Mouse (Mus musculus): ENCODE measurements around the gene Mpi. TPM values are rescaled to one million over a fixed set of nuclear protein-coding genes. Genes with fewer than 3 reads are reported as not detected.

Mpi gene
- polyA plus RNA-seq, 1 experiment from 2014 or later, result 57.2 TPM

- no peak overlapping the region for H3K27ac ChIP-seq (ENCODE audit: low read length)
- 7% methylated on average over 13 of the region's 13 CpGs for WGBS
- H3K4me2 ChIP-seq (replicated peaks; ENCODE audit: low read depth, low read length), result peak overlapping the region; percentile 93
Measured at GRCm38 (mm10) chr9:57501452-57501851, 51.1 kb downstream of the Mpi start.

GRCm38 (mm10) chr9:57498536-57498935 lies 54.0 kb downstream of the Mpi start:
- Histone ChIP-seq H3K27ac (ENCODE audit: low read length) (no peak overlapping the region), H3K9ac (replicated peaks; ENCODE audit: low read length) (no peak overlapping the region), H3K4me2 (replicated peaks; ENCODE audit: low read depth, low read length) (no peak overlapping the region), H3K27me3 (ENCODE audit: insufficient read depth, low read length) (peaks cover 50% of the 10 kb centered on the region), H3K36me3 (ENCODE audit: insufficient read depth, low read length) (no peaks in the 10 kb centered on the region), H3K4me3 (ENCODE audit: low read length) (no peak overlapping the region), H3K4me1 (ENCODE audit: insufficient read depth, low read length) (peaks cover 27% of the 10 kb centered on the region), H3K9me3 (ENCODE audit: low read length) (no peaks in the 10 kb centered on the region)
- WGBS, result 62% methylated on average over 7 of the region's 7 CpGs
- ATAC-seq (ENCODE audit: low FRiP score, low TSS enrichment), result no peak

More at GRCm38 (mm10) chr9:57501452-57501851, 51.1 kb downstream of the Mpi start:
- H3K9ac ChIP-seq (replicated peaks; ENCODE audit: low read length), result 0 out of 2 replicates have a peak overlapping the region, but pooled peaks have one; percentile 1
- H3K4me3 ChIP-seq (ENCODE audit: low read length), result peak overlapping the region; percentile 9
- H3K27me3 ChIP-seq (ENCODE audit: insufficient read depth, low read length), result peaks cover 79% of the 10 kb centered on the region
- peaks cover 52% of the 10 kb centered on the region for H3K4me1 ChIP-seq (ENCODE audit: insufficient read depth, low read length)
- no peaks in the 10 kb centered on the region for H3K36me3 ChIP-seq (ENCODE audit: insufficient read depth, low read length)
- no peaks in the 10 kb centered on the region for H3K9me3 ChIP-seq (ENCODE audit: low read length)
- no peak for ATAC-seq (ENCODE audit: low FRiP score, low TSS enrichment)

- peaks cover 37% of the 10 kb centered on the region for H3K27me3 ChIP-seq (ENCODE audit: insufficient read depth, low read length)
- H3K9me3 ChIP-seq (ENCODE audit: low read length), result no peaks in the 10 kb centered on the region
- ATAC-seq (ENCODE audit: low FRiP score, low TSS enrichment), result no peak
- H3K4me1 ChIP-seq (ENCODE audit: insufficient read depth, low read length), result peaks cover 14% of the 10 kb centered on the region
- no peak overlapping the region for H3K4me3 ChIP-seq (ENCODE audit: low read length)
- WGBS, result 54% methylated on average over 5 of the region's 5 CpGs
- H3K27ac ChIP-seq (ENCODE audit: low read length), result no peak overlapping the region
- H3K36me3 ChIP-seq (ENCODE audit: insufficient read depth, low read length), result no peaks in the 10 kb centered on the region
- H3K9ac ChIP-seq (replicated peaks; ENCODE audit: low read length), result no peak overlapping the region
- no peak overlapping the region for H3K4me2 ChIP-seq (replicated peaks; ENCODE audit: low read depth, low read length)
Measured at GRCm38 (mm10) chr9:57497236-57497635, 55.3 kb downstream of the Mpi start.

- H3K27ac ChIP-seq (ENCODE audit: low read length), result no peak overlapping the region
Measured at GRCm38 (mm10) chr9:57494970-57495369, 57.6 kb downstream of the Mpi start.

More at GRCm38 (mm10) chr9:57494970-57495369, 57.6 kb downstream of the Mpi start:
- Histone ChIP-seq H3K4me1 (ENCODE audit: insufficient read depth, low read length) (no peaks in the 10 kb centered on the region), H3K36me3 (ENCODE audit: insufficient read depth, low read length) (no peaks in the 10 kb centered on the region), H3K27me3 (ENCODE audit: insufficient read depth, low read length) (peaks cover 15% of the 10 kb centered on the region; the same call in 1 of the 2 replicates), H3K4me2 (replicated peaks; ENCODE audit: low read depth, low read length) (no peak overlapping the region), H3K4me3 (ENCODE audit: low read length) (no peak overlapping the region), H3K9me3 (ENCODE audit: low read length) (no peaks in the 10 kb centered on the region), H3K9ac (replicated peaks; ENCODE audit: low read length) (no peak overlapping the region)
- ATAC-seq (ENCODE audit: low FRiP score, low TSS enrichment), result no peak

Other genes with a start within 250 kb of the Mpi start
- gene Ppcdc, start 112.6 kb downstream of the Mpi start, polyA plus RNA-seq (2015; fragmentation: Nextera tagmentation; extraction: Ambion mirVana), result 29.7 and 30.5 TPM in 2 replicates
- 17.7 and 20.2 TPM in 2 replicates for gene Scamp5, start 84.7 kb downstream of the Mpi start, polyA plus RNA-seq (2015; fragmentation: Nextera tagmentation; extraction: Ambion mirVana)
- 5.5 and 6.4 TPM in 2 replicates for gene Rpp25, start 48.7 kb downstream of the Mpi start, polyA plus RNA-seq (2015; fragmentation: Nextera tagmentation; extraction: Ambion mirVana)
- gene Cox5a, start 31.5 kb downstream of the Mpi start, polyA plus RNA-seq (2015; fragmentation: Nextera tagmentation; extraction: Ambion mirVana), result 670 and 691 TPM in 2 replicates
- 19.0 and 19.8 TPM in 2 replicates for gene Fam219b, start 15.2 kb downstream of the Mpi start, polyA plus RNA-seq (2015; fragmentation: Nextera tagmentation; extraction: Ambion mirVana)
- gene Scamp2, start 8.2 kb upstream of the Mpi start, polyA plus RNA-seq (2015; fragmentation: Nextera tagmentation; extraction: Ambion mirVana), result 93.4 and 101 TPM in 2 replicates
- 18.3 and 22.7 TPM in 2 replicates for gene Ulk3, start 36.7 kb upstream of the Mpi start, polyA plus RNA-seq (2015; fragmentation: Nextera tagmentation; extraction: Ambion mirVana)
- gene Cplx3, start 53.5 kb upstream of the Mpi start, polyA plus RNA-seq (2015; fragmentation: Nextera tagmentation; extraction: Ambion mirVana), result not detected in 2 replicates
- gene Lman1l, start 68.0 kb upstream of the Mpi start, polyA plus RNA-seq (2015; fragmentation: Nextera tagmentation; extraction: Ambion mirVana), result not detected in 2 replicates
- gene Csk, start 100.9 kb upstream of the Mpi start, polyA plus RNA-seq (2015; fragmentation: Nextera tagmentation; extraction: Ambion mirVana), result 27.2 and 31.6 TPM in 2 replicates
- gene Cyp1a2, start 130.9 kb upstream of the Mpi start, polyA plus RNA-seq (2015; fragmentation: Nextera tagmentation; extraction: Ambion mirVana), result not detected in 2 replicates
- gene Cyp1a1, start 135.2 kb upstream of the Mpi start, polyA plus RNA-seq (2015; fragmentation: Nextera tagmentation; extraction: Ambion mirVana), result 0.23 and 0.25 TPM in 2 replicates
- 39.2 and 41.2 TPM in 2 replicates for gene Edc3, start 155.8 kb upstream of the Mpi start, polyA plus RNA-seq (2015; fragmentation: Nextera tagmentation; extraction: Ambion mirVana)
- gene Clk3, start 213.1 kb upstream of the Mpi start, polyA plus RNA-seq (2015; fragmentation: Nextera tagmentation; extraction: Ambion mirVana), result 82.0 and 90.0 TPM in 2 replicates